In the genomic region with DNA sequence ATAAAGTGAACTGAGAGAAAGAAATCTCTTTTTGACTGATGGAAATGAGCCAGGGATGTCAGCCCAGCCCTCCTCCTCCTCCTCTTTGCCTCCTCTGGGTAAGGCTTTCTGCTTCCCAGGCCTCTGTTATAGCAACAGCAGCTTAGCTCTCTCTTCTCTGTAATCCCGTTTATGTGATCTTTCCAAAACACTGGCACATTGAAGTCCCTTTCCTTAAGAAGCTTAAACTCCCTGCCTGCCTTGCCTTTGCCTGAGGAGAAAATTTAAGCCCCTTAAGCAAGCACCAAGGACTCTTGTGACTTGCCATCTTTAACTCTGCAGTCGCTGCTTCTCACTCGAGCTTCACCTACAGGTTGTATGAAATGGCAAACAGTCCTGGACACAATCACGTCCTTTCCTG, we compare ENCODE assay signal across 27 mouse cellular contexts.
DNase-seq lines count a peak whose midpoint lies in the region; ATAC-seq lines count a peak whose summit lies in the region.
"Had no signal": no experiment of that assay in that cellular context is flagged by ENCODE, and none has a peak within 500 bp of the region (broad histone marks: within the 10 kb centered on the region; RNA-seq: fewer than 3 reads in every experiment).

No protein-coding gene starts in this region.

- H3K4me3 ChIP-seq in embryonic facial prominence, embryonic 14.5 days (ENCODE audit: low read depth, low read length): no peak overlapping the region
- H3K4me3 ChIP-seq in embryonic facial prominence, embryonic 10.5 days: no peak overlapping the region
- H3K4me3 ChIP-seq in midbrain, embryonic 11.5 days (ENCODE audit: low read depth, low read length): no peak overlapping the region
- H3K4me3 ChIP-seq in midbrain, embryonic 10.5 days: no peak overlapping the region
- H3K4me3 ChIP-seq: embryonic facial prominence, embryonic 13.5 days; heart, adult 2 months; hindbrain, embryonic 10.5 days; hindbrain, embryonic 13.5 days had no signal

- WGBS in embryonic facial prominence, embryonic 14.5 days: 37% methylated on average over 4 of the region's 4 CpGs
- WGBS in embryonic facial prominence, embryonic 10.5 days: 36% methylated on average over 4 of the region's 4 CpGs
- WGBS in midbrain, embryonic 11.5 days: 28% methylated on average over 4 of the region's 4 CpGs
- WGBS in midbrain, embryonic 10.5 days: 38% methylated on average over 4 of the region's 4 CpGs

- no peaks in the 10 kb centered on the region for H3K36me3 ChIP-seq in embryonic facial prominence, embryonic 14.5 days (ENCODE audit: control insufficient read depth, insufficient read depth, low read length)
- no peaks in the 10 kb centered on the region for H3K36me3 ChIP-seq in embryonic facial prominence, embryonic 10.5 days (replicated peaks)
- H3K36me3 ChIP-seq in midbrain, embryonic 11.5 days (ENCODE audit: control insufficient read depth, insufficient read depth, low read length): no peaks in the 10 kb centered on the region
- no peaks in the 10 kb centered on the region for H3K36me3 ChIP-seq in midbrain, embryonic 10.5 days
- H3K36me3 ChIP-seq: embryonic facial prominence, embryonic 13.5 days; G1E; hindbrain, embryonic 10.5 days; hindbrain, embryonic 13.5 days had no signal

- peak; percentile 15 for DNase-seq in embryonic facial prominence, embryonic 14.5 days (ENCODE audit: low spot score)
- DNase-seq in embryonic facial prominence, embryonic 10.5 days (ENCODE audit: low spot score): no peak
- DNase-seq in midbrain, embryonic 11.5 days (ENCODE audit: low spot score, missing footprints): peak; percentile 87
- DNase-seq in midbrain, embryonic 10.5 days (ENCODE audit: low spot score): no peak
- DNase-seq in retina, adult 2 months (ENCODE audit: low read depth, low spot score): peak; percentile 18
- DNase-seq in retina, embryonic 14.5 days (ENCODE audit: low spot score): no peak
- no peak for DNase-seq in layer of hippocampus, postnatal 14 days (ENCODE audit: low spot score in 2 of 2)
- no peak for DNase-seq in right cerebral cortex, postnatal 10 days (ENCODE audit: low spot score in 2 of 2)
- DNase-seq: adrenal gland, postnatal 10 days; adrenal gland, postnatal 36 days; cerebellum, adult 11 months; cerebellum, adult 2 months; cerebellum, adult 9-11 months; cerebellum, postnatal 25 days; forebrain, postnatal 0 days; gastrocnemius, postnatal 36 days; heart, adult 2 months; heart, postnatal 36 days had no signal

- H3K27me3 ChIP-seq in embryonic facial prominence, embryonic 14.5 days (replicated peaks; ENCODE audit: control insufficient read depth, insufficient read depth, low read length): no peaks in the 10 kb centered on the region
- 0 out of 2 replicates have a peak, but pooled peaks cover 6% of the 10 kb centered on the region for H3K27me3 ChIP-seq in embryonic facial prominence, embryonic 10.5 days (replicated peaks; ENCODE audit: low read depth, poor library complexity, severe bottlenecking)
- no peaks in the 10 kb centered on the region; the same call in 1 of the 2 replicates for H3K27me3 ChIP-seq in midbrain, embryonic 11.5 days (ENCODE audit: control insufficient read depth, insufficient read depth, low read length)
- no peaks in the 10 kb centered on the region for H3K27me3 ChIP-seq in midbrain, embryonic 10.5 days (ENCODE audit: low read depth, poor library complexity, severe bottlenecking)
- H3K27me3 ChIP-seq: CH12.LX; embryonic facial prominence, embryonic 13.5 days; hindbrain, embryonic 13.5 days; Patski had no signal

- ATAC-seq in embryonic facial prominence, embryonic 14.5 days (ENCODE audit: low read depth): no peak
- no peak for ATAC-seq in midbrain, embryonic 11.5 days (ENCODE audit: low FRiP score)
- ATAC-seq: forebrain, embryonic 14.5 days; forebrain, postnatal 0 days; hindbrain, embryonic 16.5 days; Patski had no signal

- no peak overlapping the region for H3K4me2 ChIP-seq in embryonic facial prominence, embryonic 14.5 days (ENCODE audit: low read depth, low read length)
- H3K4me2 ChIP-seq in midbrain, embryonic 11.5 days: no peak overlapping the region
- H3K4me2 ChIP-seq: embryonic facial prominence, embryonic 13.5 days; heart, embryonic 11.5 days; hindbrain, embryonic 13.5 days had no signal

- no peaks in the 10 kb centered on the region for H3K9me3 ChIP-seq in embryonic facial prominence, embryonic 14.5 days (ENCODE audit: control insufficient read depth, low read length)
- H3K9me3 ChIP-seq in embryonic facial prominence, embryonic 10.5 days: no peaks in the 10 kb centered on the region
- no peaks in the 10 kb centered on the region for H3K9me3 ChIP-seq in midbrain, embryonic 11.5 days (ENCODE audit: control insufficient read depth, low read length)
- no peaks in the 10 kb centered on the region for H3K9me3 ChIP-seq in midbrain, embryonic 10.5 days (replicated peaks)
- H3K9me3 ChIP-seq: embryonic facial prominence, embryonic 13.5 days; G1E; hindbrain, embryonic 10.5 days; hindbrain, embryonic 13.5 days had no signal

- no peaks in the 10 kb centered on the region for H3K4me1 ChIP-seq in embryonic facial prominence, embryonic 14.5 days (ENCODE audit: control insufficient read depth, insufficient read depth, low read length)
- no peaks in the 10 kb centered on the region for H3K4me1 ChIP-seq in embryonic facial prominence, embryonic 10.5 days
- peaks cover 4% of the 10 kb centered on the region for H3K4me1 ChIP-seq in midbrain, embryonic 11.5 days (ENCODE audit: control insufficient read depth, insufficient read depth, low read length)
- H3K4me1 ChIP-seq in midbrain, embryonic 10.5 days: peaks cover 14% of the 10 kb centered on the region
- H3K4me1 ChIP-seq: hindbrain, embryonic 10.5 days; hindbrain, embryonic 13.5 days had no signal

- H3K9ac ChIP-seq in embryonic facial prominence, embryonic 14.5 days (ENCODE audit: low read depth, low read length): no peak overlapping the region
- no peak overlapping the region for H3K9ac ChIP-seq in midbrain, embryonic 11.5 days (ENCODE audit: low read length)
- H3K9ac ChIP-seq: embryonic facial prominence, embryonic 13.5 days; forebrain, postnatal 0 days; hindbrain, embryonic 13.5 days had no signal

- H3K27ac ChIP-seq in embryonic facial prominence, embryonic 14.5 days (replicated peaks; ENCODE audit: low read depth, low read length): no peak overlapping the region
- no peak overlapping the region for H3K27ac ChIP-seq in embryonic facial prominence, embryonic 10.5 days (replicated peaks)
- no peak overlapping the region for H3K27ac ChIP-seq in midbrain, embryonic 11.5 days (ENCODE audit: low read depth, low read length)
- no peak overlapping the region for H3K27ac ChIP-seq in midbrain, embryonic 10.5 days (replicated peaks)
- H3K27ac ChIP-seq: embryonic facial prominence, embryonic 13.5 days; heart, adult 2 months; hindbrain, embryonic 10.5 days; hindbrain, embryonic 13.5 days had no signal

Comparison
In these comparisons a context has a peak if more than half of its experiments do, and no peak if none do; other contexts are left out.
1. DNase-seq: peak in embryonic facial prominence, embryonic 14.5 days (single experiment), midbrain, embryonic 11.5 days (single experiment) and retina, adult 2 months (single experiment); none in embryonic facial prominence, embryonic 10.5 days (single experiment), midbrain, embryonic 10.5 days (single experiment), retina, embryonic 14.5 days (single experiment), layer of hippocampus, postnatal 14 days (0 of 2) and right cerebral cortex, postnatal 10 days (0 of 2).